Mouse (Mus musculus): ENCODE measurements around the gene Grin2a. TPM values are rescaled to one million over a fixed set of nuclear protein-coding genes. Genes with fewer than 3 reads are reported as not detected.

The Grin2a gene
- polyA plus RNA-seq, 1 experiment from 2014 or later, result not detected

DNA sequence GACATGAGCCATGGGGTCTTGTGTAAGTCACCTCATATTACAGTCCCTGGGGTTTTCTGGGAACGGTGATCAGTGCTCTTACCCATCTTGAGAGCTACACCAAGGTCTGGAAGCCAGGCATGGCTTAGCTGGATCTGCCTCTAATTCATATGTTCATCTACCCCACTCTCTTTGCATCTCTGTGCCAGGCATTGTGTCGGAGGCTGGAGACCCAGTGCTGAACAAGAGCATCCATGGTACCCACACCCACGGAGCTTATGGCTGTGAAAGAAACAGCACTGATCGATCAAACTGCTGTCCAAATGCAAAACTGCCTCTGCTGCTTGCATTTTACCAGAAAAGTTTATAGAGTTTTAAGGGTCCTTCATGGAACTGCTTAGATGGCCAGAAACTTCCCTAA, 209.5 kb downstream of the Grin2a start:
- WGBS (ENCODE audit: missing documents), result 89% methylated on average over 4 of the region's 4 CpGs

GRCm38 (mm10) chr16:9768981-9769380, 226.4 kb downstream of the Grin2a start:
- WGBS (ENCODE audit: missing documents), result 92% methylated on average over 1 of the region's 1 CpGs

More for the DNA sequence above, 209.5 kb downstream of the Grin2a start:
- H3K4me3 ChIP-seq (ENCODE audit: inconsistent target), result no peak overlapping the region
- H3K27ac ChIP-seq, result no peak overlapping the region
- H3K36me3 ChIP-seq (ENCODE audit: inconsistent target), result no peaks in the 10 kb centered on the region
- H3K79me2 ChIP-seq (ENCODE audit: inconsistent target), result no peaks in the 10 kb centered on the region

DNA sequence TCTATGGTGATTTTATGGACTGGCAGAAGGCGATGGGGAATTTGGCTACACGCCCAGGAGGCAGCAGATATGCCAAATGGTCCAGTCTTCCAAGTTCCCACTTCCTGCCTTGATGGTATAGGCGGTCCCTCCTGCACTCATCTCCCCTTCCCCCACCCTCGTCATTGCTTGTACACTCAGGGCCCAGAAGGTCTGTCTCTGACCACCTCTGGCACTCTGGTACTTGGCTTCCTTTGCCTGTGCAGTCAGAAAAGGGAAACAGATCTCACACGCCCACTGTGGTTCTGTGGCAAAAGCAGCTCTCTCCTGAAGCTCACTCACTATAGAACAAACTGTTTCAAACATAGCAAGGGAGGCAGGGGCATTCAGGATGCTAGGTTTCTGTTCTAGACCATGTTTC, 227.0 kb downstream of the Grin2a start:
- Histone ChIP-seq H3K27ac (no peak overlapping the region), H3K79me2 (ENCODE audit: inconsistent target) (no peaks in the 10 kb centered on the region), H3K36me3 (ENCODE audit: inconsistent target) (no peaks in the 10 kb centered on the region), H3K4me3 (ENCODE audit: inconsistent target) (no peak overlapping the region)
- whole genome bisulfite sequencing (ENCODE audit: missing documents), result 62% methylated on average over 5 of the region's 5 CpGs

More at GRCm38 (mm10) chr16:9768981-9769380, 226.4 kb downstream of the Grin2a start:
- H3K4me3 ChIP-seq (ENCODE audit: inconsistent target), result no peak overlapping the region
- no peak overlapping the region for H3K27ac ChIP-seq
- H3K36me3 ChIP-seq (ENCODE audit: inconsistent target), result no peaks in the 10 kb centered on the region
- no peaks in the 10 kb centered on the region for H3K79me2 ChIP-seq (ENCODE audit: inconsistent target)

DNA sequence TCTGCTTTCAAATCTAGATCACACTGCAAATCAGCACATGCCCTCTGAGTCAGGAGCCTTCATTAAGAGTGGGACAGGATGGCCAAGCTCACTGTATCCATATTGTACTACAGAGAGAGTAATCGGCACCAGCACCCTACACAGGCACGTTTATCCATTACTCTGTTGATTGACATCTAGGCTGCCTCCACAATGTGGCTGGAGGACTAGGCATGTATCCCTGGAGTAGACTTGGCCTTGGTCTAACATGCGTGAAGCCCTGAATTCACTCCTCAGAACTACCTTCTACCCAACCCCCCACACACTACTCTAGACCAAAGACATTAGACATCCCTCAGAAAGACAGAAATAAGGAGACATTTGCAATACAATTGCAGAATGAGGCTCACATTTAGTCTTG, 227.4 kb downstream of the Grin2a start:
- H3K36me3 ChIP-seq (ENCODE audit: inconsistent target), result no peaks in the 10 kb centered on the region
- 86% methylated on average over 3 of the region's 3 CpGs for WGBS (ENCODE audit: missing documents)
- H3K4me3 ChIP-seq (ENCODE audit: inconsistent target), result no peak overlapping the region
- no peaks in the 10 kb centered on the region for H3K79me2 ChIP-seq (ENCODE audit: inconsistent target)
- no peak overlapping the region for H3K27ac ChIP-seq

- no peaks in the 10 kb centered on the region for H3K36me3 ChIP-seq (ENCODE audit: inconsistent target)
- no peak overlapping the region for H3K4me3 ChIP-seq (ENCODE audit: inconsistent target)
- 93% methylated on average over 2 of the region's 2 CpGs for WGBS (ENCODE audit: missing documents)
- H3K27ac ChIP-seq, result no peak overlapping the region
- H3K79me2 ChIP-seq (ENCODE audit: inconsistent target), result no peaks in the 10 kb centered on the region
These were observed 231.3 kb downstream of the Grin2a start for GRCm38 (mm10) chr16:9764086-9764485.

GRCm38 (mm10) chr16:9760347-9760746, 235.0 kb downstream of the Grin2a start:
- Histone ChIP-seq H3K4me3 (ENCODE audit: inconsistent target) (no peak overlapping the region), H3K79me2 (ENCODE audit: inconsistent target) (no peaks in the 10 kb centered on the region), H3K36me3 (ENCODE audit: inconsistent target) (no peaks in the 10 kb centered on the region), H3K27ac (no peak overlapping the region)
- 83% methylated on average over 1 of the region's 2 CpGs for WGBS (ENCODE audit: missing documents)

DNA sequence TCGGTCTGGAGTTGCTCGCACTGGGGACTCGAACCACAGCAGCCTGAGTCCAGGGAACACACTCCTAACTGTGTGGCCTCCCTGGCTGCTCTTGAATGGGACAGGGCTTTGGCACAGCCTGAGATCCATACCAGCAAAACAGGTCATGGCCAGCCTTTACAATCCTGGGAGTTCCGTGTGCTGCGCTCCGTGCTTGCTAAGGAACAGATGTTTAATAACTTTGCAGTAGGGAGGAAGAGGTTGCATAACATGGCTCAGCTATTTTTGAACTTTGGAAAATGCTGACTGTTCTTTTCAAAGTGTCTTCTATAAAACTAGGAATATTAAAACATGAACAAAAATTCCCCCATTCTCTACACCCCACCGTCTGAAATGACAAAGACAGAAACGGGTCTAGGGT, 238.5 kb downstream of the Grin2a start:
- Histone ChIP-seq H3K4me3 (ENCODE audit: inconsistent target) (no peak overlapping the region), H3K79me2 (ENCODE audit: inconsistent target) (no peaks in the 10 kb centered on the region), H3K36me3 (ENCODE audit: inconsistent target) (no peaks in the 10 kb centered on the region), H3K27ac (no peak overlapping the region)
- 94% methylated on average over 8 of the region's 8 CpGs for WGBS (ENCODE audit: missing documents)

DNA sequence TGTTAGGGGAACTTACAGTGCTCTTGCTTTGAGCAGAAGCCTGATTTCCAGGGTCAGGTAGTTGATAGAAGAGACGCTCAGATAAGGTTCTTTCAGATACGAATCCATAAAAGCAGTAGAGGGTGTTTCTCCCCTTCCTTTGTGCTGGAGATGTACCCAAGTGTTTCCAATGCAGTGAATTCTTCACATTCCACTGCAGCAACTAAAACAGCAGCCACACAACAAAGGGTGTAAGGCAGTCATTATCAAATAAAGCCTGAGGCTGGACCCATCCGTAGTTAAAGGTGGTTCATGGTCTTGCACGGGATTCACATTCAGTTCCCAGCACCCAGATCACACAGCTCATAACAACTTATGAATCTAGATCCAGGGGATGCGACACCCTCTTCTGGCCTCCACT, 241.3 kb downstream of the Grin2a start:
- 83% methylated on average over 5 of the region's 5 CpGs for WGBS (ENCODE audit: missing documents)
- Histone ChIP-seq H3K27ac (no peak overlapping the region), H3K4me3 (ENCODE audit: inconsistent target) (no peak overlapping the region), H3K79me2 (ENCODE audit: inconsistent target) (no peaks in the 10 kb centered on the region), H3K36me3 (ENCODE audit: inconsistent target) (no peaks in the 10 kb centered on the region)

- Histone ChIP-seq H3K36me3 (ENCODE audit: inconsistent target) (no peaks in the 10 kb centered on the region), H3K27ac (no peak overlapping the region)
- 92% methylated on average over 9 of the region's 9 CpGs for WGBS (ENCODE audit: missing documents)
These were observed 242.3 kb downstream of the Grin2a start for GRCm38 (mm10) chr16:9753045-9753444.

GRCm38 (mm10) chr16:9752600-9752999, 242.8 kb downstream of the Grin2a start:
- Histone ChIP-seq H3K27ac (no peak overlapping the region), H3K36me3 (ENCODE audit: inconsistent target) (no peaks in the 10 kb centered on the region), H3K4me3 (ENCODE audit: inconsistent target) (no peak overlapping the region), H3K79me2 (ENCODE audit: inconsistent target) (no peaks in the 10 kb centered on the region)
- 80% methylated on average over 8 of the region's 8 CpGs for WGBS (ENCODE audit: missing documents)

More at GRCm38 (mm10) chr16:9753045-9753444, 242.3 kb downstream of the Grin2a start:
- H3K79me2 ChIP-seq (ENCODE audit: inconsistent target), result no peaks in the 10 kb centered on the region
- no peak overlapping the region for H3K4me3 ChIP-seq (ENCODE audit: inconsistent target)

DNA sequence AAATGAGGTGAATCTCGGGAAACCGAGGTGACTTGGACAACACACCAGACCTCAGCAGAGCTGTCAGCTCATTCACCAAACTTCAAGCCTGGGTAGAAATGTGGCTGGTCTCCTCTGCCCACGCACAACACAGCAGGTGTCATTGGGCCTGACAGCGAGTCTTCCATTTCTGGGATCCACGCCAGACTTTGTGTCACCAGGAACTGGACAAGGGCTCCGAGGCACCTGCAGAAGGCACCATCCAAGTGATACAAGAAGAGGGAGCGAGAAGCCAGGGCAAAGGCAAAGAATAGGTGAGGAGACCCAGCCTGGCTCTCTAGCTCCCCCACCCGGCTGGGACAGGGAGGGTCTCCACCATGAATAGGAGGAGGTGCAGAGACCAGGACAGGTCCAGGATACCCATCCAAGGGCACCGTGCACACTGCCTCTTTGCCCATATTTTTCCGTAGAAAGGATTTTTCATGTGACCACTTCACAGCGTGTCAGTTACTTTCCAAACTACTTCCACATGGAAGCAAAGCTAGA, 244.3 kb downstream of the Grin2a start:
- H3K27ac ChIP-seq, result no peak overlapping the region
- no peaks in the 10 kb centered on the region for H3K79me2 ChIP-seq (ENCODE audit: inconsistent target)
- 74% methylated on average over 11 of the region's 11 CpGs for WGBS (ENCODE audit: missing documents)
- no peak overlapping the region for H3K4me3 ChIP-seq (ENCODE audit: inconsistent target)
- no peaks in the 10 kb centered on the region for H3K36me3 ChIP-seq (ENCODE audit: inconsistent target)

GRCm38 (mm10) chr16:9749661-9750060, 245.7 kb downstream of the Grin2a start:
- Histone ChIP-seq H3K4me3 (ENCODE audit: inconsistent target) (no peak overlapping the region), H3K27ac (no peak overlapping the region), H3K36me3 (ENCODE audit: inconsistent target) (no peaks in the 10 kb centered on the region), H3K79me2 (ENCODE audit: inconsistent target) (no peaks in the 10 kb centered on the region)
- 91% methylated on average over 3 of the region's 3 CpGs for WGBS (ENCODE audit: missing documents)

DNA sequence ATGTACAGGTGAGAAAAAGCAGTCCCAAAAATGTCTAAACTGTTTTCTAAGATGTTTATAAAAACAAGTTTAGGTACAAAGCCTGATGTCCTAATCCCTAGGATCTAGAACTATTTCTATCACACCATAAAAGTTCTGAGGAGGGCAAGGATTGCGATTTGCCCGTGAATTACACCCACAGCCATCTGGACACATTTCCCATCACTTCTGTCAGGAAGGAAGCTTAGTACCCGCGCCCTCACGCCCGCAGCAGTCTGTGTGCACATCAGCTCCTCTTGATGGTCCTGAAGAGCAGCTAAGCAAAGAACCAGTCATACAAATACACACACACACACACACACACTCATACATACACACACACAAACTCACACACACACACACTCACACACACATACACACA, 252.9 kb downstream of the Grin2a start:
- H3K79me2 ChIP-seq (ENCODE audit: inconsistent target), result no peaks in the 10 kb centered on the region
- WGBS (ENCODE audit: missing documents), result 94% methylated on average over 6 of the region's 6 CpGs
- H3K36me3 ChIP-seq (ENCODE audit: inconsistent target), result no peaks in the 10 kb centered on the region
- no peak overlapping the region for H3K27ac ChIP-seq
- no peak overlapping the region for H3K4me3 ChIP-seq (ENCODE audit: inconsistent target)

- H3K36me3 ChIP-seq (ENCODE audit: inconsistent target), result no peaks in the 10 kb centered on the region
- WGBS (ENCODE audit: missing documents), result 91% methylated on average over 6 of the region's 6 CpGs
- H3K79me2 ChIP-seq (ENCODE audit: inconsistent target), result no peaks in the 10 kb centered on the region
- no peak overlapping the region for H3K4me3 ChIP-seq (ENCODE audit: inconsistent target)
- no peak overlapping the region for H3K27ac ChIP-seq
These were observed 256.7 kb downstream of the Grin2a start for GRCm38 (mm10) chr16:9738679-9739078.

- Histone ChIP-seq H3K36me3 (ENCODE audit: inconsistent target) (no peaks in the 10 kb centered on the region), H3K79me2 (ENCODE audit: inconsistent target) (no peaks in the 10 kb centered on the region), H3K27ac (no peak overlapping the region), H3K4me3 (ENCODE audit: inconsistent target) (no peak overlapping the region)
- 29% methylated on average over 2 of the region's 2 CpGs for WGBS (ENCODE audit: missing documents)
These were observed 258.2 kb downstream of the Grin2a start for GRCm38 (mm10) chr16:9737131-9737530.

Measured in macrophage (primary cell).